Mouse (Mus musculus) layer of hippocampus, adult 18-20 months (tissue): ENCODE data around the gene Fam20a. TPM values are rescaled to one million over a fixed set of nuclear protein-coding genes. Genes with fewer than 3 reads are reported as not detected.

Experiments
- DNase-seq, 2 experiments: peaks; one replicate each; pipeline ENCODE4 v3.0.0; 2022; ENCODE audit warnings: low spot score in 2 of 2
- total RNA-seq, 2 experiments: library from RNA; stranded (reverse); gene quantifications; 2 replicates each; pipeline ENCODE4 v1.2.3; 2021

Gene Fam20a
- total RNA-seq, 2 experiments from 2014 or later = 14.9 to 16.4 TPM

DNA sequence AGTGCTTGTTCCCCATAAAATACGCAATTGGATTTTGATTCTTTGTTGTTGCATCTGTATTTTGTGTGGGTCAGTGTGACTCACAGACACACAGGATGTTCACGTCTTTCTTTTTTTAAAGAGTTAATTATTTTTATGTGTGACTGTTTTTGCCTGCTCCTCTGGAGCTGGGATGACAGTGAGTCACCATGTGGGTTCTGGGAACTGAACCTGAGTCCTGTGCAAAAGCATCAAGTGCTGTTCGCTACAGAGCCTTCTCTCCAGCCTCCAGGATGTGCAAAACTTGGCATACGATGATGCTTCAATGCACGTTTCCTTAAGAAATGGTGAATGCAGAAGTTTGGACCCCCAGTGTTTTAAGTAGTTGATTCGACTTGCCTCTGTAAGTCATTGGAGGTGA, 67.5 kb downstream of the Fam20a start:
- DNase-seq = no peak

DNA sequence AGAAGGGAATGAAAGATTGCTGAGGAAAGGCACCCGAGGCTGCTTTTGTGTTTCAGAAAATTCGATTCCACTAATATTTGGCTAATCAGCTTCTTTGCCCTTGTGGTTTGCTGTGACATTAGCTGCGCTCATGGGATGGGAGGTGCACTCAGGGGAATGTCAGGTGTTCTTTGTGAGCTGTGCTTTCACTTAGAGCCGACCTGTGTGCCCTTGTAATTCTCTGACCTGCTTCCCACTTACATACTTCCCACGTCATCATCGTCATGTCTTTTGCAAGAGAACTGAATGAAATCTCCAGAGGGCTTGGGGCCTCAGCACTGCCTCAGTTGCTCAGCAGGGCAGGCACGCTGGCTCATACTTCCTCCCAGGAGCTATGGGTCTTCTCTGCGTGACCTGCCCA, 68.9 kb downstream of the Fam20a start:
- DNase-seq = no peak

- no peak for DNase-seq
Measured at GRCm38 (mm10) chr11:109652505-109652904, 69.6 kb downstream of the Fam20a start.

- DNase-seq = no peak
Measured at GRCm38 (mm10) chr11:109651566-109652024, 70.5 kb downstream of the Fam20a start.

DNA sequence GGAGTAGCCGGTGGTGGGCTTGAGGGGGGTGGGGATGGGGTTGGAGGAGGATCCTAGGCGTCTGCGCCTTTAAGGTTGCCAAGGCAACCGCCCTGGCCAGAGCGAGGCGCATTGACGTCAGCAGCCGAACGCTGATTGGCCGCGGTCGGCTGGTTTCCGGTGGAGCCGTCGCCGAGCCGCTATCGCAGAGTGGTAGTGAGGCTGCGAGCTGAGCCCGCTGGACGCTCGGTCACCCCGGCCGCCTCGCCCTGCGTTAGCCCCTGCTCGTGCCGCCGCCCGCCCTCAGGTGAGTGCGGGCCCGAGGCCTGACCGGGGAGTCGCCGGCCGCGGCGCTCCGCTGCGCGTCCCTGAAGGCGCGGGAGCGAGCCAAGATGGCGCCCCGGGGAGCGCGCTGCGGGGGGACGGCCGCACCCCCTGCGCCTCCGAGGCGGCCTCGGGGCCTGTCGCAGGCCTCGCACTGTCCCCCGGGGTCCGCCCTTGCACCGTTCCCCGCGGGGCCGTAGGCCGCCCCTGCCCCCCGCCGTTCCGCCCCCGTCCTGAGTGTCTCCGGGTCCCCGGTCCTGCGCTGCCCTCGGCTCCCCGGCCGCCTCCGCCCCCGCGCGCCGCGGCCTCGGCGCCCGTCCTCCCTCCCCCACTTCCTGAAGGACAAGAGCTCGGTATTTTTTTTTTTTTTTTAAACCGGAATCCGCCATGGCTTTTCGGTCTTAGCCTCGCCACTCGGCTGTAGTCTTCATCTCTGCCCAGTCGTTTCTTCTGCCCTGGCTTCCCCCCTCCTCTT, 71.1 kb downstream of the Fam20a start:
- peak; percentile 93 to 96 for DNase-seq

GRCm38 (mm10) chr11:109649975-109650701, 71.9 kb downstream of the Fam20a start:
- DNase-seq = peak; percentile 86 to 88

GRCm38 (mm10) chr11:109649206-109649605, 72.9 kb downstream of the Fam20a start, which contains the start of gene Prkar1a:
Prkar1a (plus strand) TSS chr11:109649405.
- peak in 1 of 2 experiments; percentile 59 for DNase-seq

- no peak for DNase-seq
Measured at GRCm38 (mm10) chr11:109648510-109648909, 73.6 kb downstream of the Fam20a start.

DNA sequence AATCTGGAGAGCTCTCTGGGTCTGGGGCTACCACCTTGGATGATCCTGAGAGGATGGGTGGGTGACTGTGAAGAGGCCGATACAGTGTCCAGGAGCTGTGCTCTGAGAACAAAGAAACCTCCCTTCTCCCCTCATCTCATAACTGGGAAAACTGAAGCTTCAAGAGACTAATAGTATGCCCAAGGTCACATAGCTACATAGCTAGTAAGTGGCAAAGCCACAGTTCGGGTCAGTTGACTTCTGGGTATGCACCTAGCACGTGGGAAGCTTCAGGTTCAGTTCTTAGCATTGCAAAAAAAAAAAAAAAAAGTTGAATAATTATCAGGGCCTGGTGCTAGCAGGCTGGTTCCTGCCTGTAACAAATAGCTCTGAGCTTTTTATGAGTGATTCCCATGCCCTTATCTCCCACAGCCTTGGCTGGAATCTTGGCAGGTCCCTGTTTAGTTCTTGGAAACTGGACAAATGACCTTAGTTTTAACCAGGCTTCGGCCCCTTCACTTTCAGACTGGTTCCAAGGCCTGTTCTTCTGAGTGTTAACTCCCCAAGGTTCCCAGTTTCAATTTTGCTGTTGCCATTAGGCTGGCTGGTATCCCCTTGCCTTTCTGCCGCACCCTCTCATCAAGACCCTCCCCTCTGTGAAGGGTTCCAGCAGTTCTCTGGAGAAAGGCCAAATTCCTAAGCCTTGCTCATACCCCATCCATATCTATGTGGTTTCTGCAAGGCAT, 80.4 kb downstream of the Fam20a start:
- no peak for DNase-seq

DNA sequence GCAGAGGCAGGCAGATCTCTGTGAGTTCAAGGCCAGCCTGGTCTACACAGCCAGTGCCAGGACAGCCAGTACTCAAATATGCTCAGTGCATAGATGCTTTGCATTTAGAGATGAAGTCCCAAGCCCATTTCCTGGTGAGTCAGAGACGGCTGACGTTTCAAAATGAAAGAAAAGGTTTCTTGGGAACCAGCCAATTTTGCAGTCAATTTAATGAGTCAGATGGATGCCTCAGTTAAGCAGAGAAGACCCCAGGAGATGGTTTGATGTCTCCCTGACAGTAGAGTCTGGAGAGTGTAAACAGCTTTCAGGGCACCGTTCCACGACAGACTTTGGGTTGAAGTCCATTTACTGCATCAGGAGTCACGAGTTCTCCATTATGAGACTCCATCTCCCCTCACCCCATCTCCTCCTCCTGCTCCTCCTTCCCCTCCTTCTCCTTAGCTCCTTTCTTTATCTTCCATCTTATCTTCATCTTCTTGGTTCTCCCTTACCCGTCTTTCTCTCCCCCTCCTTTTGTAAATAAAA, 86.1 kb downstream of the Fam20a start:
- DNase-seq = no peak

GRCm38 (mm10) chr11:109634928-109635327, 87.2 kb downstream of the Fam20a start:
- DNase-seq = no peak

DNA sequence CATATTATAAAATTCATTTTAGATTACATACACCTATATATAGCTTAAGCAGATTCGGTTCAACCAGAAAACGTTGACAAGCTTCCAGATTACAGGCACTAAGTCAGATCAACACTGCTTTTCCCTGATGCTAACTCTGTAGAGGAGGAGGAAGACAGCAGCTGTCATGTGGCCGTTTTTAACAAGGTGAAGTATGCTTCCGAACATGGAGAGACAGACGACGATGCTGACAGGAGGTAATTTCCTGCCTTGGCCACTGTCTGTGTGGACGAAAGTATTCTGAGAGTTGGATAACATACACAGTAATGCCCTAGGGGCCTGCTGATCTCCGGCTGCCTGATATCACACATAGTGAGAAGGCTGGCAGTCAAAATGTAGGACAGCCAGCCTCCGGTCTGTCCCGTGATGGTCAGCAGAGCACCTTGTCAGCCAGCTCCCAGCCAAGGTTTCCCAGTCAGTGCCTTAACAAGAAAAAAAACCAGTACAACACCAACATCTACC, 93.0 kb downstream of the Fam20a start:
- DNase-seq = no peak

GRCm38 (mm10) chr11:109628099-109628498, 94.0 kb downstream of the Fam20a start:
- DNase-seq = no peak

DNA sequence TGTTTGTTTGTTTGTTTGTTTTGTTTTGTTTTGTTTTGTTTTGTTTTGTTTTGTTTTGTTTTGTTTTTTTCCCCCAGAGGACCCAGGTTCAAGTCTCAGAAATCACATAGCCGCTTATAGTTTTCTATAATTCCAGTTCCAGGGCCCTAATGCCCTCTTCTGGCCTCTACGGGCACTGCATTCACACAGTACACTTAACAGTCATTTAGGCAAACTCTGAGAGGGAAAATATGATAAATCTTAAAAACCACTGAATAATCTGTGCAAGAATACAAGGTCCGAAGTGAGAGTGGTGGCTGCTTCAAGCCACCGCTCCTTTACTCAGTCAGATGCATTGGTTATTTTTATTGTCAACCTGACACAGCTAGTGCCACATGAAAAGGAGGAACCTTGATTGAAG, 94.4 kb downstream of the Fam20a start:
- DNase-seq = no peak

- DNase-seq = no peak
Measured at GRCm38 (mm10) chr11:109623238-109623637, 98.8 kb downstream of the Fam20a start.

GRCm38 (mm10) chr11:109622518-109623037, 99.5 kb downstream of the Fam20a start:
- DNase-seq = no peak

DNA sequence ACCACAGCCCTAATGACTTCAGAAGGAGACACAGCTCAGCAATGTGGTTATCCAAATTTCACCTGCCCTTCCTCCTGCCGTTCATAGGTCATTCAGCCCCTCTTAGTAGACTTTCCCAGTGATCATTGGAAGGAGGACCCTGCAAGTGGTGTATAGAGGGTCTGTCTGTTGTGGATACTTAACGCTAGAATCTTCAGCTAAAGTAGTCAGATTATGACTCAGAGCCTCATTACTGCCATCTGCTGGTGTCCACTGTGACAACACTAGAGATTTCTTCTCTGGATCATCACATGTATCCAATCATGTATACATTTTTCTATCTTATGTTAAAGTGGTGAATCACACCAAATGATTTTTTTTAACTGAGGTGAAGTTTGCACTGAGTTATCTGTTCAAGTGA, 100.9 kb downstream of the Fam20a start:
- DNase-seq = peak in 1 of 2 experiments; percentile 71

GRCm38 (mm10) chr11:109620356-109620755, 101.7 kb downstream of the Fam20a start:
- DNase-seq = no peak
